Mouse (Mus musculus) heart, embryonic 10.5 days (tissue): ENCODE measurements around the gene Sort1. TPM values are rescaled to one million over a fixed set of nuclear protein-coding genes. Genes with fewer than 3 reads are reported as not detected.

ENCODE experiments used
- DNase-seq: peaks from one replicate; pipeline ENCODE4 v3.0.0-alpha.2; 2017; ENCODE audit warnings: low spot score
- H3K27ac ChIP-seq: fragments of 300-500 bp; sonication (generic); 2 replicates; pipeline ENCODE4 v1.5.1; 2016; ENCODE audit warnings: mild to moderate bottlenecking
- H3K27me3 ChIP-seq: fragments of 300-500 bp; sonication (generic); 2 replicates; pipeline ENCODE4 v1.6.1; 2016; ENCODE audit warnings: mild to moderate bottlenecking; ENCODE audit not compliant: poor library complexity, insufficient read depth, severe bottlenecking
- H3K36me3 ChIP-seq: fragments of 300-500 bp; sonication (generic); 2 replicates; pipeline ENCODE4 v1.6.1; 2016; ENCODE audit warnings: mild to moderate bottlenecking, moderate library complexity
- H3K4me1 ChIP-seq: fragments of 300-500 bp; sonication (generic); 2 replicates; pipeline ENCODE4 v1.6.1; 2016; ENCODE audit warnings: mild to moderate bottlenecking
- H3K4me3 ChIP-seq: fragments of 300-500 bp; sonication (generic); 2 replicates; pipeline ENCODE4 v1.5.1; 2016; ENCODE audit warnings: mild to moderate bottlenecking, moderate library complexity
- H3K9me3 ChIP-seq: fragments of 300-500 bp; sonication (generic); 2 replicates; pipeline ENCODE4 v1.6.1; 2016; ENCODE audit warnings: mild to moderate bottlenecking, moderate library complexity
- whole genome bisulfite sequencing: fragments of 180-500 bp; shearing (Covaris S2); methylation state at CpG from one replicate; pipeline ENCODE4 v1.1.7; 2016; 5-methylcytosine and 5-hydroxymethylcytosine counted together
- polyA plus RNA-seq: library from polyadenylated mRNA; unstranded; fragments of >200 nt; fragmentation: Nextera tagmentation; extraction: Ambion mirVana; gene quantifications from 2 replicates; pipeline ENCODE4 v1.2.1, GENCODE M21; 2016

The Sort1 gene
- polyA plus RNA-seq, 1 experiment from 2014 or later, result 15.1 TPM

GRCm38 (mm10) chr3:108358445-108358844 is 74.6 kb downstream of the Sort1 start:
- no peak for DNase-seq
- Histone ChIP-seq H3K36me3 (peaks cover 45% of the 10 kb centered on the region), H3K4me3 (no peak overlapping the region), H3K9me3 (no peaks in the 10 kb centered on the region), H3K27me3 (no peaks in the 10 kb centered on the region), H3K27ac (no peak overlapping the region), H3K4me1 (peaks cover 33% of the 10 kb centered on the region)
- WGBS, result 74% methylated on average over 6 of the region's 6 CpGs

- no peak overlapping the region for H3K4me3 ChIP-seq
- 18% methylated on average over 7 of the region's 7 CpGs for WGBS
- no peaks in the 10 kb centered on the region for H3K9me3 ChIP-seq
- peaks cover 57% of the 10 kb centered on the region for H3K4me1 ChIP-seq
- no peak for DNase-seq
- H3K27ac ChIP-seq, result peak overlapping the region; percentile 71
- H3K27me3 ChIP-seq, result no peaks in the 10 kb centered on the region
- peaks cover 22% of the 10 kb centered on the region for H3K36me3 ChIP-seq
These were observed 77.0 kb downstream of the Sort1 start for GRCm38 (mm10) chr3:108360894-108361293.

GRCm38 (mm10) chr3:108363626-108364025 is 79.7 kb downstream of the Sort1 start:
- H3K4me3 ChIP-seq, result peak overlapping the region; percentile 50; the same call in 1 of the 2 replicates
- H3K9me3 ChIP-seq, result no peaks in the 10 kb centered on the region
- DNase-seq, result no peak
- peaks cover 76% of the 10 kb centered on the region for H3K4me1 ChIP-seq
- no peaks in the 10 kb centered on the region for H3K36me3 ChIP-seq
- 32% methylated on average over 3 of the region's 3 CpGs for WGBS
- no peaks in the 10 kb centered on the region for H3K27me3 ChIP-seq
- peak overlapping the region; percentile 87 for H3K27ac ChIP-seq

GRCm38 (mm10) chr3:108364270-108364995 is 80.6 kb downstream of the Sort1 start, which contains the start of gene Mybphl:
TSS of gene Mybphl (plus strand) at chr3:108364911.
- peak within 1 kb of the TSS; percentile 50 for H3K4me3 ChIP-seq
- H3K27ac ChIP-seq, result peak within 1 kb of the TSS; percentile 87
- H3K4me1 ChIP-seq, result peaks cover 84% of the 10 kb centered on the region
- H3K27me3 ChIP-seq, result no peaks in the 10 kb centered on the region
- DNase-seq, result peak; percentile 82
- WGBS, result 35% methylated on average over 9 of the region's 9 CpGs
- H3K36me3 ChIP-seq, result no peaks in the 10 kb centered on the region
- H3K9me3 ChIP-seq, result no peaks in the 10 kb centered on the region

GRCm38 (mm10) chr3:108367173-108367572 is 83.3 kb downstream of the Sort1 start:
- Histone ChIP-seq H3K36me3 (no peaks in the 10 kb centered on the region), H3K27me3 (no peaks in the 10 kb centered on the region), H3K27ac (peak overlapping the region; percentile 47; the same call in 1 of the 2 replicates), H3K4me1 (peaks cover 86% of the 10 kb centered on the region), H3K4me3 (peak overlapping the region; percentile 22; the same call in 1 of the 2 replicates), H3K9me3 (no peaks in the 10 kb centered on the region)
- 51% methylated on average over 9 of the region's 9 CpGs for WGBS
- DNase-seq, result no peak

GRCm38 (mm10) chr3:108367828-108368227 is 83.9 kb downstream of the Sort1 start:
- Histone ChIP-seq H3K9me3 (no peaks in the 10 kb centered on the region), H3K4me3 (no peak overlapping the region), H3K36me3 (no peaks in the 10 kb centered on the region), H3K27me3 (no peaks in the 10 kb centered on the region), H3K4me1 (peaks cover 86% of the 10 kb centered on the region), H3K27ac (peak overlapping the region; percentile 29)
- DNase-seq, result no peak
- 59% methylated on average over 3 of the region's 3 CpGs for WGBS

GRCm38 (mm10) chr3:108368721-108369120 is 84.8 kb downstream of the Sort1 start:
- no peaks in the 10 kb centered on the region for H3K27me3 ChIP-seq
- peaks cover 85% of the 10 kb centered on the region for H3K4me1 ChIP-seq
- 70% methylated on average over 5 of the region's 5 CpGs for WGBS
- no peaks in the 10 kb centered on the region for H3K36me3 ChIP-seq
- no peak for DNase-seq
- H3K9me3 ChIP-seq, result no peaks in the 10 kb centered on the region
- H3K4me3 ChIP-seq, result no peak overlapping the region
- H3K27ac ChIP-seq, result no peak overlapping the region

- no peak for DNase-seq
These were observed 88.4 kb downstream of the Sort1 start for GRCm38 (mm10) chr3:108372274-108372673.

GRCm38 (mm10) chr3:108372691-108373090 is 88.8 kb downstream of the Sort1 start:
- 34% methylated on average over 3 of the region's 3 CpGs for WGBS
- Histone ChIP-seq H3K4me3 (no peak overlapping the region), H3K36me3 (peaks cover 21% of the 10 kb centered on the region), H3K4me1 (peaks cover 52% of the 10 kb centered on the region), H3K9me3 (no peaks in the 10 kb centered on the region), H3K27ac (peak overlapping the region; percentile 32; the same call in 1 of the 2 replicates), H3K27me3 (no peaks in the 10 kb centered on the region)
- DNase-seq, result no peak

More at GRCm38 (mm10) chr3:108372274-108372673, 88.4 kb downstream of the Sort1 start:
- Histone ChIP-seq H3K4me1 (peaks cover 56% of the 10 kb centered on the region), H3K4me3 (no peak overlapping the region), H3K27me3 (no peaks in the 10 kb centered on the region), H3K36me3 (peaks cover 21% of the 10 kb centered on the region), H3K27ac (peak overlapping the region; percentile 32; the same call in 1 of the 2 replicates), H3K9me3 (no peaks in the 10 kb centered on the region)
- WGBS, result 58% methylated on average over 3 of the region's 3 CpGs

GRCm38 (mm10) chr3:108378875-108379663 is 95.2 kb downstream of the Sort1 start:
- Histone ChIP-seq H3K27ac (no peak overlapping the region), H3K27me3 (no peaks in the 10 kb centered on the region), H3K4me3 (no peak overlapping the region), H3K4me1 (peaks cover 33% of the 10 kb centered on the region), H3K36me3 (peaks cover 21% of the 10 kb centered on the region), H3K9me3 (no peaks in the 10 kb centered on the region)
- DNase-seq, result no peak
- 60% methylated on average over 7 of the region's 7 CpGs for WGBS

- H3K9me3 ChIP-seq, result no peaks in the 10 kb centered on the region
- H3K36me3 ChIP-seq, result peaks cover 11% of the 10 kb centered on the region
- no peaks in the 10 kb centered on the region for H3K27me3 ChIP-seq
- peaks cover 46% of the 10 kb centered on the region for H3K4me1 ChIP-seq
- no peak overlapping the region for H3K27ac ChIP-seq
- DNase-seq, result no peak
- H3K4me3 ChIP-seq, result no peak overlapping the region
- 81% methylated on average over 6 of the region's 6 CpGs for WGBS
These were observed 96.8 kb downstream of the Sort1 start for GRCm38 (mm10) chr3:108380695-108381094.

GRCm38 (mm10) chr3:108381945-108382875 is 98.3 kb downstream of the Sort1 start:
- Histone ChIP-seq H3K36me3 (peaks cover 21% of the 10 kb centered on the region), H3K4me3 (peak overlapping the region; percentile 68), H3K9me3 (no peaks in the 10 kb centered on the region), H3K27ac (peak overlapping the region; percentile 80), H3K4me1 (peaks cover 46% of the 10 kb centered on the region), H3K27me3 (no peaks in the 10 kb centered on the region)
- WGBS, result 41% methylated on average over 14 of the region's 14 CpGs
- no peak for DNase-seq
